Mouse (Mus musculus): ENCODE results near the gene Btbd35f24. TPM values are rescaled to one million over a fixed set of nuclear protein-coding genes. Genes with fewer than 3 reads are reported as not detected.
"Not testable (repeated sequence)": the region's sequence is repeated elsewhere in the genome, so short reads cannot be mapped to it uniquely, and the experiment has no call there.

The Btbd35f24 gene
- not detected in 2 replicates for polyA plus RNA-seq (2015; fragmentation: Nextera tagmentation; extraction: Ambion mirVana)

GRCm38 (mm10) chrX:3195727-3196126 lies at the start of gene Btbd35f24:
Gene Btbd35f24, minus strand, starts transcription at chrX:3195827.
- H3K4me3 ChIP-seq; H3K9me3 ChIP-seq (replicated peaks); ATAC-seq (replicated peaks; ENCODE audit: insufficient number of reproducible peaks, insufficient read depth, low FRiP score, low read depth); H3K4me1 ChIP-seq (replicated peaks); H3K9ac ChIP-seq; H3K36me3 ChIP-seq; H3K27me3 ChIP-seq; H3K27ac ChIP-seq; H3K4me2 ChIP-seq: not testable (repeated sequence)
- 60% methylated on average over 1 of the region's 2 CpGs for WGBS

Other genes with a start within 250 kb of the Btbd35f24 start
- not detected in 2 replicates for gene Btbd35f23, start 119.0 kb downstream of the Btbd35f24 start, polyA plus RNA-seq (2015; fragmentation: Nextera tagmentation; extraction: Ambion mirVana)
- gene Btbd35f11, start 247.9 kb upstream of the Btbd35f24 start, polyA plus RNA-seq (2015; fragmentation: Nextera tagmentation; extraction: Ambion mirVana), result not detected in 2 replicates